Mouse (Mus musculus): Measurements from ENCODE around the gene AU021092. TPM values are rescaled to one million over a fixed set of nuclear protein-coding genes. Genes with fewer than 3 reads are reported as not detected.

Gene AU021092
- total RNA-seq, 1 experiment = 1.7 TPM

DNA sequence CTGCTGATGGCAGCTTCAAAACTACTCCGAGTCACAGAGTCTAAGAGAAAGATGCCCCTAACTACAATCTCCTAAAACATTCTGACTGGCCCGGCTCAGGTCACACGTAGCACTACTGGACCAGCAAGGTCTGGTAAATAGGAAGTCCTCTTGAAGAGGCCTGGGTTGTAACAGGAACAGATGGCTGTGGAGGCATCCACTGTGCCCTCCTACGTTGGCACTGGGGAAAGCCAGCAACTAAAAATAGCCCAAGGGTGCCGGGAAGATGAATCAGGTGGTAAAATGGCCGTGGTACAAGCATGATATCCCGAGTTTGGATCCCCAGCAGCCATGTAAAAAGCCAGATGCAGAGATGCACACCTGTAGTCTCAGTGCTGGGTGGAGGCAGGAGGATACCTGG, 35.9 kb downstream of the AU021092 start:
- in situ Hi-C loops (cut with MboI; ENCODE audit: low sequenced_read_pairs in 2 of 2, unreplicated experiment in 2 of 2) = no loop called here
- Histone ChIP-seq H3K27ac (ENCODE audit: insufficient read depth, low read depth, low read length, poor library complexity, severe bottlenecking) (no peak overlapping the region), H3K9ac (ENCODE audit: insufficient read depth, low read depth, low read length, poor library complexity, severe bottlenecking) (no peak overlapping the region; the same call in 1 of the 2 replicates), H3K4me1 (ENCODE audit: control insufficient read depth in 2 of 2, insufficient read depth in 2 of 2, low read length in 2 of 2, poor library complexity in 1 of 2) (peaks cover 0 to 2% of the 10 kb centered on the region in 2 experiments; a peak in 1 of 4 replicates), H3K36me3 (ENCODE audit: control insufficient read depth, insufficient read depth, low read length, poor library complexity, severe bottlenecking) (no peaks in the 10 kb centered on the region), H3K9me3 (ENCODE audit: control insufficient read depth, insufficient read depth, low read depth, low read length) (no peaks in the 10 kb centered on the region), H3K4me3 (ENCODE audit: insufficient read depth in 1 of 2, low read depth in 1 of 2, low read length in 2 of 2, poor library complexity in 1 of 2, severe bottlenecking in 1 of 2) (no peak overlapping the region)
- DNase-seq (ENCODE audit: low read depth, low spot score) = no peak
- TF ChIP-seq ZC3H11A (IDR thresholded peaks at IDR 0.05; ENCODE audit: borderline replicate concordance, low read depth, low read length) = no peak
- no peak for TF ChIP-seq MAFK (IDR thresholded peaks at IDR 0.05; ENCODE audit: insufficient read depth, low read depth, low read length)
- TF ChIP-seq HCFC1 (IDR thresholded peaks at IDR 0.05; ENCODE audit: borderline replicate concordance, insufficient read depth, low read length) = no peak
- TF ChIP-seq CHD2 (IDR thresholded peaks at IDR 0.05; ENCODE audit: low read depth, low read length) = no peak
- TF ChIP-seq ZNF384 (IDR thresholded peaks at IDR 0.05; ENCODE audit: low read depth, low read length) = no peak

DNA sequence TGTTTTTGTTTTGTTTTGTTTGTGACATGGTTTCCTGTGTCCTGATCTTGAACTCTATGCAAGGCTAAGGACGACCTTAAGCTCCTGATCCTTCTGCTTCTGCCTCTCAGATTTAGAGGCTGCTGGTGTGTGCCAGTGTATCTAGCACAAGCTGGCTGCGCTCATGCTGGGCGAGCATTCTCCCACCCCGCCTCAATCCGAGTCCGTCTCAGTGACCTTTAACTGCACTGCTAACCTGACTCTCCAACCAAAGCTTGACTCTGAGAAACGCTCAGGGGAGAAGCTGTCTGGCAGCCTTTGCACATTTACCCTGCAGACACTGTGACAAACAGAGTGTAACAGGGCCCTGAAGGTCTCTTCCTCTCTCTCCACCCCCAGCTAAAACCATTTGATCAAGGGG, 36.4 kb downstream of the AU021092 start:
- Histone ChIP-seq H3K9me3 (ENCODE audit: control insufficient read depth, insufficient read depth, low read depth, low read length) (no peaks in the 10 kb centered on the region), H3K4me3 (ENCODE audit: insufficient read depth in 1 of 2, low read depth in 1 of 2, low read length in 2 of 2, poor library complexity in 1 of 2, severe bottlenecking in 1 of 2) (no peak overlapping the region), H3K36me3 (ENCODE audit: control insufficient read depth, insufficient read depth, low read length, poor library complexity, severe bottlenecking) (no peaks in the 10 kb centered on the region), H3K9ac (ENCODE audit: insufficient read depth, low read depth, low read length, poor library complexity, severe bottlenecking) (no peak overlapping the region), H3K27ac (ENCODE audit: insufficient read depth, low read depth, low read length, poor library complexity, severe bottlenecking) (no peak overlapping the region), H3K4me1 (ENCODE audit: control insufficient read depth in 2 of 2, insufficient read depth in 2 of 2, low read length in 2 of 2, poor library complexity in 1 of 2) (peaks cover 0 to 2% of the 10 kb centered on the region in 2 experiments; a peak in 1 of 4 replicates)
- no peak for DNase-seq (ENCODE audit: low read depth, low spot score)
- no peak for TF ChIP-seq HCFC1 (IDR thresholded peaks at IDR 0.05; ENCODE audit: borderline replicate concordance, insufficient read depth, low read length)
- TF ChIP-seq ZNF384 (IDR thresholded peaks at IDR 0.05; ENCODE audit: low read depth, low read length) = no peak
- TF ChIP-seq CHD2 (IDR thresholded peaks at IDR 0.05; ENCODE audit: low read depth, low read length) = no peak
- TF ChIP-seq ZC3H11A (IDR thresholded peaks at IDR 0.05; ENCODE audit: borderline replicate concordance, low read depth, low read length) = no peak
- no peak for TF ChIP-seq MAFK (IDR thresholded peaks at IDR 0.05; ENCODE audit: insufficient read depth, low read depth, low read length)
- in situ Hi-C loops (cut with MboI; ENCODE audit: low sequenced_read_pairs in 2 of 2, unreplicated experiment in 2 of 2) = no loop called here

DNA sequence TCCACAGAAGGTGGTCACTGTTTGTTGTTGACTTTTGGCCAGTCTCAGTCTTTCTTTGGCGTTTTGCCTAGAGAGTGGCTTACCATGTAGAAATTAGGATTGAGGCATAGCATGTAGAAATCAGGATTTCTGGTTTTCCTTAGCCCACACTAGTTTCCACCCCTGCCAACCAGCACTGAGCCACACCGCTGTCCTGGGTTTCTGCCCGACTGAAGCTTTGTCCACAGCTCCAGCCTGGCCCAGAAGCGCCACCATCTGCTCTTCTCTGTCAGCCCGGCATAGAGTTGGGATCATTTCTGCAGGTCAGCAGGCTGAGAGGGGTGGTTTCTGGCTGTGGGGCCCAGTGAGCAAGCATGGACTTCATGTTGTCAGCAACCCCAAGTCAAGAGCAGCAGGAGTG, 37.1 kb downstream of the AU021092 start:
- no peak overlapping the region for H3K9ac ChIP-seq (ENCODE audit: insufficient read depth, low read depth, low read length, poor library complexity, severe bottlenecking)
- H3K4me1 ChIP-seq (ENCODE audit: control insufficient read depth in 2 of 2, insufficient read depth in 2 of 2, low read length in 2 of 2, poor library complexity in 1 of 2) = peaks cover 0 to 2% of the 10 kb centered on the region in 2 experiments; a peak in 1 of 4 replicates
- in situ Hi-C loops (cut with MboI; ENCODE audit: low sequenced_read_pairs in 2 of 2, unreplicated experiment in 2 of 2) = no loop called here
- H3K4me3 ChIP-seq (ENCODE audit: insufficient read depth in 1 of 2, low read depth in 1 of 2, low read length in 2 of 2, poor library complexity in 1 of 2, severe bottlenecking in 1 of 2) = no peak overlapping the region
- no peak for TF ChIP-seq MAFK (IDR thresholded peaks at IDR 0.05; ENCODE audit: insufficient read depth, low read depth, low read length)
- TF ChIP-seq HCFC1 (IDR thresholded peaks at IDR 0.05; ENCODE audit: borderline replicate concordance, insufficient read depth, low read length) = no peak
- no peak for TF ChIP-seq ZC3H11A (IDR thresholded peaks at IDR 0.05; ENCODE audit: borderline replicate concordance, low read depth, low read length)
- no peak for TF ChIP-seq CHD2 (IDR thresholded peaks at IDR 0.05; ENCODE audit: low read depth, low read length)
- TF ChIP-seq ZNF384 (IDR thresholded peaks at IDR 0.05; ENCODE audit: low read depth, low read length) = no peak
- H3K9me3 ChIP-seq (ENCODE audit: control insufficient read depth, insufficient read depth, low read depth, low read length) = no peaks in the 10 kb centered on the region
- no peaks in the 10 kb centered on the region for H3K36me3 ChIP-seq (ENCODE audit: control insufficient read depth, insufficient read depth, low read length, poor library complexity, severe bottlenecking)
- no peak overlapping the region for H3K27ac ChIP-seq (ENCODE audit: insufficient read depth, low read depth, low read length, poor library complexity, severe bottlenecking)
- DNase-seq (ENCODE audit: low read depth, low spot score) = no peak

DNA sequence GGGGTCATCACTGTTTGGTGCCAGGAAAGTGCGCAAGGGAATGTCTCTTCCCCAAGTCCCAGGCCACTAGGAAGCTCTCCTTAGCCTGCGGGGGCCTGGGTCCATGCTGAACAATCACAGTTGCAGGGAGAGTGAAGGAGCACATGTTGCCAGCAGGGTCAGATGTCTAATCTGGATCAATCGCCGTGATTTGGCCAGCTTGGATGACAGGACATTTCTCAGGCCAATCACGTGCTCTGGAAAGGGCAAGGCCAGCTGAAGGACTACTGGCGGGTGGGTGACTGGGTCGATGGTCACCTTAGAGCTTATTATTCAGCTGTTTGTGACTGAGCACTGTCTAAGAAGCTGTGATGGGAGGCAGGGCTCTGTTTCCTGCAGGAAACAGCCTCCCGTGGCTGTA, 38.0 kb downstream of the AU021092 start:
- no peak for DNase-seq (ENCODE audit: low read depth, low spot score)
- in situ Hi-C loops (cut with MboI; ENCODE audit: low sequenced_read_pairs in 2 of 2, unreplicated experiment in 2 of 2) = no loop called here
- Histone ChIP-seq H3K36me3 (ENCODE audit: control insufficient read depth, insufficient read depth, low read length, poor library complexity, severe bottlenecking) (no peaks in the 10 kb centered on the region), H3K4me1 (ENCODE audit: control insufficient read depth in 2 of 2, insufficient read depth in 2 of 2, low read length in 2 of 2, poor library complexity in 1 of 2) (peaks cover 0 to 2% of the 10 kb centered on the region in 2 experiments; a peak in 1 of 4 replicates), H3K9ac (ENCODE audit: insufficient read depth, low read depth, low read length, poor library complexity, severe bottlenecking) (no peak overlapping the region), H3K9me3 (ENCODE audit: control insufficient read depth, insufficient read depth, low read depth, low read length) (no peaks in the 10 kb centered on the region), H3K4me3 (ENCODE audit: insufficient read depth in 1 of 2, low read depth in 1 of 2, low read length in 2 of 2, poor library complexity in 1 of 2, severe bottlenecking in 1 of 2) (no peak overlapping the region), H3K27ac (ENCODE audit: insufficient read depth, low read depth, low read length, poor library complexity, severe bottlenecking) (no peak overlapping the region)
- no peak for TF ChIP-seq ZNF384 (IDR thresholded peaks at IDR 0.05; ENCODE audit: low read depth, low read length)
- no peak for TF ChIP-seq CHD2 (IDR thresholded peaks at IDR 0.05; ENCODE audit: low read depth, low read length)
- no peak for TF ChIP-seq MAFK (IDR thresholded peaks at IDR 0.05; ENCODE audit: insufficient read depth, low read depth, low read length)
- TF ChIP-seq ZC3H11A (IDR thresholded peaks at IDR 0.05; ENCODE audit: borderline replicate concordance, low read depth, low read length) = no peak
- no peak for TF ChIP-seq HCFC1 (IDR thresholded peaks at IDR 0.05; ENCODE audit: borderline replicate concordance, insufficient read depth, low read length)

All from ES-E14 (cell line).